Mouse (Mus musculus): ENCODE measurements around the gene Trim6. TPM values are rescaled to one million over a fixed set of nuclear protein-coding genes. Genes with fewer than 3 reads are reported as not detected.
"Not testable (repeated sequence)": the region's sequence is repeated elsewhere in the genome, so short reads cannot be mapped to it uniquely, and the experiment has no call there.

The Trim6 gene
- total RNA-seq, 2 experiments from 2014 or later, result 0.25 TPM; not detected in 1

- intact Hi-C loops (cut with DNase I), result no loop called here
- no peak overlapping the region for H3K27ac ChIP-seq
- DNase-seq, result no peak
- H3K4me3 ChIP-seq, result no peak overlapping the region
- no peak for TF ChIP-seq CTCF (IDR thresholded peaks at IDR 0.05)
These were observed 22.3 kb downstream of the Trim6 start for GRCm38 (mm10) chr7:104240857-104241256.

- Histone ChIP-seq H3K27ac (peak overlapping the region; percentile 87; the same call in 1 of the 2 replicates), H3K4me3 (no peak overlapping the region)
- intact Hi-C loops (cut with DNase I), result no loop called here
- no peak for DNase-seq
- TF ChIP-seq CTCF (IDR thresholded peaks at IDR 0.05), result no peak
These were observed 25.0 kb downstream of the Trim6 start for GRCm38 (mm10) chr7:104243616-104244015.

- Histone ChIP-seq H3K27ac (peak within 1 kb of the TSS; percentile 87), H3K4me3 (peak within 1 kb of the TSS; percentile 78)
- intact Hi-C loops (cut with DNase I), result no loop called here
- peak; percentile 64 for TF ChIP-seq CTCF (IDR thresholded peaks at IDR 0.05)
- DNase-seq, result peak; percentile 47
These were observed 25.9 kb downstream of the Trim6 start, which contains the start of gene Trim34a for GRCm38 (mm10) chr7:104244287-104245181. Gene Trim34a, plus strand, starts transcription at chr7:104244457.

GRCm38 (mm10) chr7:104260380-104260779, 41.8 kb downstream of the Trim6 start:
- H3K4me3 ChIP-seq; DNase-seq; H3K27ac ChIP-seq; intact Hi-C loops (cut with DNase I): not testable (repeated sequence)

- H3K27ac ChIP-seq; intact Hi-C loops (cut with DNase I); H3K4me3 ChIP-seq; DNase-seq: not testable (repeated sequence)
These were observed 46.7 kb downstream of the Trim6 start for GRCm38 (mm10) chr7:104265335-104265734.

- intact Hi-C loops (cut with DNase I); H3K4me3 ChIP-seq; H3K27ac ChIP-seq; DNase-seq: not testable (repeated sequence)
These were observed 60.8 kb downstream of the Trim6 start for GRCm38 (mm10) chr7:104279361-104279760.

Other genes with a start within 250 kb of the Trim6 start
- gene Olfr635, start 247.6 kb upstream of the Trim6 start, total RNA-seq (2021), result not detected
- gene Olfr638, start 220.0 kb upstream of the Trim6 start, total RNA-seq (2021), result not detected
- gene Olfr639, start 201.5 kb upstream of the Trim6 start, total RNA-seq (2021), result under 1 TPM in 1 of 2 experiments, not detected in 1; 0.03 TPM
- not detected for gene Olfr640, start 193.2 kb upstream of the Trim6 start, total RNA-seq (2021)
- gene Olfr641, start 183.3 kb upstream of the Trim6 start, total RNA-seq (2021), result not detected
- not detected for gene Olfr642, start 166.1 kb upstream of the Trim6 start, total RNA-seq (2021)
- gene 4930516K23Rik, start 157.3 kb upstream of the Trim6 start, total RNA-seq (2021), result not detected
- gene Olfr644, start 146.9 kb upstream of the Trim6 start, total RNA-seq (2021), result not detected
- gene Olfr645, start 133.3 kb upstream of the Trim6 start, total RNA-seq (2021), result not detected
- gene Olfr646, start 113.9 kb upstream of the Trim6 start, total RNA-seq (2021), result not detected
- not detected for gene Ubqln5, start 89.0 kb upstream of the Trim6 start, total RNA-seq (2021)
- gene Olfr643, start 81.4 kb upstream of the Trim6 start, total RNA-seq (2021), result not detected
- gene Ubqln3, start 75.5 kb upstream of the Trim6 start, total RNA-seq (2021), result not detected
- not detected for gene Ubqlnl, start 68.2 kb upstream of the Trim6 start, total RNA-seq (2021)
- gene Olfm5, start 54.0 kb upstream of the Trim6 start, total RNA-seq (2021), result not detected
- not detected for gene Olfr648, start 35.4 kb upstream of the Trim6 start, total RNA-seq (2021)
- gene Olfr649, start 22.8 kb upstream of the Trim6 start, total RNA-seq (2021), result not detected
- gene Trim34a, start 25.7 kb downstream of the Trim6 start, total RNA-seq (2021), result 1 to 10 TPM; 1.0 to 1.3 TPM
- gene Trim5, start 69.3 kb downstream of the Trim6 start, total RNA-seq (2021), result under 1 TPM; 0.66 to 0.75 TPM
- gene Trim12a, start 96.7 kb downstream of the Trim6 start, total RNA-seq (2021), result 1 to 10 TPM; 2.2 to 3.4 TPM
- gene Trim34b, start 110.7 kb downstream of the Trim6 start, total RNA-seq (2021), result not detected
- 1 to 10 TPM; 2.1 to 2.5 TPM for gene Trim12c, start 134.6 kb downstream of the Trim6 start, total RNA-seq (2021)
- not detected for gene Trim30b, start 151.1 kb downstream of the Trim6 start, total RNA-seq (2021)
- under 1 TPM in 1 of 2 experiments, not detected in 1; 0.25 TPM for gene Trim30c, start 182.0 kb downstream of the Trim6 start, total RNA-seq (2021)
- 1 to 10 TPM in 1 of 2 experiments, under 1 TPM in 1; 0.64 to 1.5 TPM for gene Trim30a, start 246.4 kb downstream of the Trim6 start, total RNA-seq (2021)

Data from gastrocnemius, adult 2 months (tissue).